Mouse (Mus musculus) lung, postnatal 36 days (tissue): Measurements from ENCODE around the gene Tmem62.
"Not testable (repeated sequence)": the region's sequence is repeated elsewhere in the genome, so short reads cannot be mapped to it uniquely, and the experiment has no call there.

Experiments used
- DNase-seq: peaks from one replicate; pipeline ENCODE4 v3.0.0; 2022; ENCODE audit warnings: mixed read lengths

The Tmem62 gene

GRCm38 (mm10) chr2:120998863-120999262 is 22.0 kb downstream of the Tmem62 start:
- no peak for DNase-seq

- DNase-seq: peak; percentile 10
Observed at GRCm38 (mm10) chr2:121003586-121003985, 26.8 kb downstream of the Tmem62 start.

GRCm38 (mm10) chr2:121004018-121004811 is 27.4 kb downstream of the Tmem62 start:
- DNase-seq: no peak

GRCm38 (mm10) chr2:121006986-121007385 is 30.2 kb downstream of the Tmem62 start:
- DNase-seq: no peak

- DNase-seq: peak; percentile 97
Observed at GRCm38 (mm10) chr2:121007925-121008663, 31.3 kb downstream of the Tmem62 start, which contains the start of gene Ccndbp1. Gene Ccndbp1, plus strand, starts transcription at chr2:121008403.

- no peak for DNase-seq
Observed at GRCm38 (mm10) chr2:121008664-121009007, 31.8 kb downstream of the Tmem62 start.

GRCm38 (mm10) chr2:121009071-121009677 is 32.4 kb downstream of the Tmem62 start:
- no peak for DNase-seq

- DNase-seq: no peak
Observed at GRCm38 (mm10) chr2:121012676-121013075, 35.9 kb downstream of the Tmem62 start.

GRCm38 (mm10) chr2:121015507-121015906 is 38.7 kb downstream of the Tmem62 start:
- no peak for DNase-seq

- no peak for DNase-seq
Observed at GRCm38 (mm10) chr2:121016226-121016625, 39.4 kb downstream of the Tmem62 start.

GRCm38 (mm10) chr2:121017151-121017550 is 40.3 kb downstream of the Tmem62 start:
- DNase-seq: no peak

- DNase-seq: no peak
Observed at GRCm38 (mm10) chr2:121022918-121023317, 46.1 kb downstream of the Tmem62 start.

- no peak for DNase-seq
Observed at GRCm38 (mm10) chr2:121036733-121037341, 60.0 kb downstream of the Tmem62 start, which contains the start of gene Epb42. Gene Epb42, minus strand, starts transcription at chr2:121037072.

- not testable (repeated sequence) for DNase-seq
Observed at GRCm38 (mm10) chr2:121038851-121039250, 62.0 kb downstream of the Tmem62 start.

GRCm38 (mm10) chr2:121039382-121039781 is 62.6 kb downstream of the Tmem62 start:
- no peak for DNase-seq

GRCm38 (mm10) chr2:121041098-121041497 is 64.3 kb downstream of the Tmem62 start:
- peak; percentile 73 for DNase-seq

- DNase-seq: no peak
Observed at GRCm38 (mm10) chr2:121045653-121046052, 68.8 kb downstream of the Tmem62 start.

GRCm38 (mm10) chr2:121052176-121052575 is 75.4 kb downstream of the Tmem62 start:
- no peak for DNase-seq

GRCm38 (mm10) chr2:121054060-121054459 is 77.2 kb downstream of the Tmem62 start:
- DNase-seq: no peak

GRCm38 (mm10) chr2:121055915-121056314 is 79.1 kb downstream of the Tmem62 start:
- DNase-seq: no peak
